Mouse (Mus musculus) CD4-positive naive resting alpha-beta T cell, adult 76 days (primary cell): ENCODE data around the gene Tbata. TPM values are rescaled to one million over a fixed set of nuclear protein-coding genes. Genes with fewer than 3 reads are reported as not detected.

ENCODE experiments used
- total RNA-seq: library from RNA; stranded (reverse); gene quantifications from one replicate; pipeline ENCODE4 v1.2.4, GENCODE M21; 2023

Gene Tbata
- not detected for total RNA-seq

GRCm38 (mm10) chr10:61171654-61172053 is at the start of gene Tbata:
Gene Tbata, plus strand, starts transcription at chr10:61171954.

GRCm38 (mm10) chr10:61147157-61148040 is 24.4 kb upstream of the Tbata start, which contains the start of gene Sgpl1:
Gene Sgpl1, minus strand, starts transcription at chr10:61147703.

Other genes starting within 250 kb of the Tbata start
- not detected for gene Pcbd1, start 82.6 kb upstream of the Tbata start, total RNA-seq
- 61.5 TPM for gene Sgpl1, start 24.3 kb upstream of the Tbata start, total RNA-seq
- gene Adamts14, start 101.5 kb downstream of the Tbata start, total RNA-seq, result 5.2 TPM
- gene Prf1, start 125.9 kb downstream of the Tbata start, total RNA-seq, result 29.5 TPM
- not detected for gene Pald1, start 211.6 kb downstream of the Tbata start, total RNA-seq
- gene Nodal, start 246.0 kb downstream of the Tbata start, total RNA-seq, result not detected